Mouse (Mus musculus) hindbrain, embryonic 13.5 days (tissue): ENCODE results near the gene Hnrnpc. TPM values are rescaled to one million over a fixed set of nuclear protein-coding genes. Genes with fewer than 3 reads are reported as not detected.
"Not testable (repeated sequence)": the region's sequence is repeated elsewhere in the genome, so short reads cannot be mapped to it uniquely, and the experiment has no call there.

Experiments used
- ATAC-seq: fragments of 200-750 bp; cut with Nextera tagmentation; 2 replicates; pipeline ENCODE4 v1.8.0; 2017; ENCODE audit warnings: moderate TSS enrichment; ENCODE audit not compliant: low FRiP score
- H3K27ac ChIP-seq: fragments of 300-500 bp; sonication (generic); 2 replicates; pipeline ENCODE4 v1.5.1; 2015; ENCODE audit warnings: inconsistent platforms, mild to moderate bottlenecking, moderate library complexity
- H3K27me3 ChIP-seq: fragments of 300-500 bp; sonication (generic); 2 replicates; pipeline ENCODE4 v1.6.1; 2015; ENCODE audit warnings: mild to moderate bottlenecking, inconsistent platforms
- H3K36me3 ChIP-seq: fragments of 300-500 bp; sonication (generic); 2 replicates; pipeline ENCODE4 v1.6.1; 2015; ENCODE audit warnings: mild to moderate bottlenecking, inconsistent platforms
- H3K4me1 ChIP-seq: fragments of 300-500 bp; sonication (generic); replicated peaks from 2 replicates; pipeline ENCODE4 v1.6.1; 2015; ENCODE audit warnings: inconsistent platforms
- H3K4me2 ChIP-seq: fragments of 300-500 bp; sonication (generic); 2 replicates; pipeline ENCODE4 v1.6.1; 2015; ENCODE audit warnings: inconsistent platforms, mild to moderate bottlenecking, moderate library complexity
- H3K4me3 ChIP-seq: fragments of 300-500 bp; sonication (generic); 2 replicates; pipeline ENCODE4 v1.5.1; 2015; ENCODE audit warnings: mild to moderate bottlenecking, inconsistent platforms
- H3K9ac ChIP-seq: fragments of 300-500 bp; sonication (generic); 2 replicates; pipeline ENCODE4 v1.6.1; 2015; ENCODE audit warnings: mild to moderate bottlenecking, inconsistent platforms
- H3K9me3 ChIP-seq: fragments of 300-500 bp; sonication (generic); 2 replicates; pipeline ENCODE4 v1.6.1; 2016; ENCODE audit warnings: inconsistent platforms
- WGBS: fragments of 180-500 bp; shearing (Covaris S2); methylation state at CpG from one replicate; pipeline ENCODE4 v1.1.7; 2015; 5-methylcytosine and 5-hydroxymethylcytosine counted together
- polyA plus RNA-seq: library from polyadenylated mRNA; unstranded; fragments of >200 nt; fragmentation: Nextera tagmentation; extraction: Ambion mirVana; gene quantifications from 2 replicates; pipeline ENCODE4 v1.2.1, GENCODE M21; 2015

Gene Hnrnpc
- polyA plus RNA-seq, 1 experiment from 2014 or later, result 652 TPM

DNA sequence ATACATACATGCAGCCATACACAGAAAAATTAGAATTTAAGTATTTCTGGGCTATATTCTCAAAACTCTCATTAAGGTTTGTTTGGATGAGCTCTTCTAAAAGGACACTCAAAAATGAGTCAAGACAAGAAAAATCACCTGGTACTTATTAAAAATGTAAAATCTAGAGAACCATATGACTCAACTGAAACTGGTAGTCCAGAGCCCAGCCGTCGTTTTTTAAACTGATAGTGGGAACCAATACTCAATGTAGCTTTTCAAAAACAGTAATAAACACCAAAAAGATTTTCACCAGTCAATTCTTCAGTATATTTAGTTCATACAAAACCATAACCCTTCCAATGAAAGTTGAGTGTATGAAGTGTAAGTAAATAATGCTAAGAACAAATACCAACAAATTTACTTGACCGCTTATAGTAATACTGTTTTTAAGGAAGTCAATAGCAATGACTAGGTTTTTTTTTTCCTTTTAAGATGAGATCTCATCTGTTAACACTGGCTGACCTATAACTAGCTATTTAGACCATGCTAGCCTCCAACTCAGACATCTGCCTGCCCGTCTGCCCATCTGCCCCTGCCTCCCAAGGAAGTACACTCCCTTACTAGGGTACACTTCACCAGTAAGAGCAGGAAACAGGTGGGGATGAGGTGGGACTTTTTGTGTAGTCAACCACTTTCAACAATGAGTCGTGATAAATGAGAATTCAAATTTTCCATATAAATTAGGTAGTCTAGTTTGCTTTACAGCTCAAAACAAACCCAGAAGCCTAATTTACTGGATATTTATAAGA lies 3.5 kb downstream of the Hnrnpc start:
- no peaks in the 10 kb centered on the region for H3K9me3 ChIP-seq
- H3K27me3 ChIP-seq, result no peaks in the 10 kb centered on the region
- no peak overlapping the region for H3K27ac ChIP-seq
- 72% methylated on average over 5 of the region's 5 CpGs for WGBS
- ATAC-seq, result no peak
- H3K4me3 ChIP-seq, result peak overlapping the region; percentile 14; the same call in 1 of the 2 replicates
- peak overlapping the region; percentile 82 for H3K4me2 ChIP-seq
- peaks cover 43% of the 10 kb centered on the region for H3K4me1 ChIP-seq
- H3K36me3 ChIP-seq, result peaks cover 14% of the 10 kb centered on the region
- H3K9ac ChIP-seq, result no peak overlapping the region

DNA sequence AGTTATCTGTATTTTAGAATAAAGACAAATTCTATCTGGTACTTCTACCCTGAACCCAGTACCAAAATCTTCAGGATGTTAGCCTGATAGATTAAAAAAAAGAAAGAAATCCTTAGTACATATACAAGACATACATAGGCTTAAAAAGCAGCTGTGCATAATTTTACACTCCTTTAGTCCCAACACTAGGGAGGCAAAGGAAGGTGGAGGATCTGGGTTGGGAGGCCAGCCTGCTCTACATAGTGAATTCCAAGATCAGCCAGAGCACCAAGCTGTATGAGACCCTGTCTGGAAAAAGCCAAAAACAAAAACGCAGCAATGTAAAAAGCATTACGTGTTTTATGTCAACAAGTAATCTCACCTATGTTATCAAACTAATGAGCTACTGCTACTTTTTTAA lies 4.3 kb downstream of the Hnrnpc start:
- WGBS, result 89% methylated on average over 2 of the region's 2 CpGs
- Histone ChIP-seq H3K4me2 (peak overlapping the region; percentile 31), H3K36me3 (peaks cover 17% of the 10 kb centered on the region), H3K9ac (no peak overlapping the region), H3K27me3 (no peaks in the 10 kb centered on the region), H3K4me1 (peaks cover 40% of the 10 kb centered on the region), H3K27ac (no peak overlapping the region), H3K9me3 (no peaks in the 10 kb centered on the region), H3K4me3 (no peak overlapping the region)
- ATAC-seq, result no peak

GRCm38 (mm10) chr14:52098387-52098786 lies 5.4 kb downstream of the Hnrnpc start:
- not testable (repeated sequence) for ATAC-seq, H3K27me3 ChIP-seq, H3K4me3 ChIP-seq, H3K9me3 ChIP-seq, H3K9ac ChIP-seq, H3K27ac ChIP-seq, H3K4me2 ChIP-seq
- Histone ChIP-seq H3K4me1 (peaks cover 40% of the 10 kb centered on the region), H3K36me3 (peaks cover 20% of the 10 kb centered on the region)
- 86% methylated on average over 3 of the region's 3 CpGs for WGBS

DNA sequence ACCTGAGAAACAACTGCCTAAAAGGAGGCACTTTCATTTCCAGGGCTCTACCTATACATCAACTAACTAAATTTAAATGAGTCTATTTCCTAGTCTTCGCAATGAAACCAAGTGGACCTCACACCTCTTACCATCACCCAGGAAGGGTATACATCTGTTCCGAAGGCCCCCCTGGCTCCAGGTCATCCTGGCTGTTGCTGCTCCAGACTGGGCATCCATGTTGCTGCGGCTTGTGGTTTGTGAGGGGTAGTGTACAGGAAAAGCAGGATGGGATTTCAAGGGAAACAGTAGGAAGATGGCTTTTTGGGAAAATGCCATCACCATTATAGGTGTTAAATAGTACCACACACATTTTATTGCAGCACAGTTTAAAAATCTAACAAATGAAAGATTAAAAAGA lies 6.6 kb downstream of the Hnrnpc start:
- WGBS, result 98% methylated on average over 3 of the region's 3 CpGs
- H3K4me3 ChIP-seq, H3K9ac ChIP-seq, ATAC-seq, H3K27ac ChIP-seq, H3K9me3 ChIP-seq, H3K27me3 ChIP-seq, H3K4me2 ChIP-seq: not testable (repeated sequence)
- H3K4me1 ChIP-seq, result peaks cover 33% of the 10 kb centered on the region
- peaks cover 27% of the 10 kb centered on the region for H3K36me3 ChIP-seq

DNA sequence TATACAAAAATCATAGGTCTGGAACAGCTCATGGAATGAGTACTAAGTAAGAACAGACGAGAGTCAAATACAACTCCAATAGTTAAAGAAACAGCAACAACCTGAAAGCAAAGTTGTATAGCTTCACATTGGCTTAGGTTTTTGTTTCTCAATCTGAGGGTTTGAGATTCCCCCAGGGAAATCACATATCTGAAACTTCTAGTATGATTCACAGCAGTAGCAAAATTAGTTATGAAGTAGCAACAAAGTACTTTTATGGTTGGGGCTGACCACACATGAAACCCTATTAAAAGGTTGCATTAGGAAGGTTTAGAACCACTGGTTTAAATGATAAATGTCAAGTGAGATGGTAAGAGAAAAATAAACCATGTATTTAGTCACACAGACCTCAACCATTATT lies 9.3 kb downstream of the Hnrnpc start:
- no peak overlapping the region for H3K4me2 ChIP-seq
- no peak for ATAC-seq
- H3K4me3 ChIP-seq, result no peak overlapping the region
- no peak overlapping the region for H3K9ac ChIP-seq
- 89% methylated on average over 1 of the region's 1 CpGs for WGBS
- H3K9me3 ChIP-seq, result no peaks in the 10 kb centered on the region
- H3K27me3 ChIP-seq, result no peaks in the 10 kb centered on the region
- H3K27ac ChIP-seq, result no peak overlapping the region
- peaks cover 40% of the 10 kb centered on the region for H3K36me3 ChIP-seq
- peaks cover 8% of the 10 kb centered on the region for H3K4me1 ChIP-seq

GRCm38 (mm10) chr14:52083083-52083482 lies 20.7 kb downstream of the Hnrnpc start:
- H3K4me1 ChIP-seq, result no peaks in the 10 kb centered on the region
- ATAC-seq, result no peak
- no peak overlapping the region for H3K27ac ChIP-seq
- H3K4me2 ChIP-seq, result no peak overlapping the region
- H3K27me3 ChIP-seq, result no peaks in the 10 kb centered on the region
- no peaks in the 10 kb centered on the region for H3K9me3 ChIP-seq
- peaks cover 53% of the 10 kb centered on the region for H3K36me3 ChIP-seq
- H3K4me3 ChIP-seq, result no peak overlapping the region
- H3K9ac ChIP-seq, result no peak overlapping the region

DNA sequence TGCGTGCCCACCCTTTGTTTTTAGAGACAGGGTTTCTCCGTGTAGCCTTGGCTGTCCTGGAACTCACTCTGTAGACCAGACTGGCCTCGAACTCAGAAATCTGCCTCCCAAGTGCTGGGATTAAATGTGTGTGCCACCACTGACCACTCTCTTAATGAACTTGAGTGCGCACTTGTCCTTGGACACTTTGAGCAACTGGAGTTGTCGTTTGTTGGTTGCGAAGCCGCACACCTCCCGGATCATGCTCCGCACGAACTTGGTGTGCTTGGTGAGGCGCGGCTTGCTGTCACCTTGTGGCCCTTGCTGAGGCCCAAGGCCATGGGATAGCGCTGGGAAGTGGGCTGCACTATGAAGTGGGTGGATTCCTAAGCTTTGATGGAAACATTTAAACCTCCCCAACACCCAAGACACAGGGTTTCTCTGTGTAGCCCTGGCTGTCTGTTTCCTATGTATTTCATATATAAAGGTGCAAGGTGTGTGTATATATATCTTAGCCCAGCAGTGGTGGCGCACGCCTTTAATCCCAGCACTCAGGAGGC lies 32.2 kb downstream of the Hnrnpc start:
- no peaks in the 10 kb centered on the region for H3K9me3 ChIP-seq
- H3K36me3 ChIP-seq, result peaks cover 57% of the 10 kb centered on the region
- WGBS, result 93% methylated on average over 15 of the region's 15 CpGs
- no peak overlapping the region for H3K27ac ChIP-seq
- no peak overlapping the region for H3K9ac ChIP-seq
- no peaks in the 10 kb centered on the region for H3K27me3 ChIP-seq
- no peak overlapping the region for H3K4me3 ChIP-seq
- H3K4me1 ChIP-seq, result no peaks in the 10 kb centered on the region
- no peak for ATAC-seq
- no peak overlapping the region for H3K4me2 ChIP-seq

GRCm38 (mm10) chr14:52066135-52066534 lies 37.7 kb downstream of the Hnrnpc start:
- WGBS, result 58% methylated on average over 4 of the region's 4 CpGs
- no peak overlapping the region for H3K27ac ChIP-seq
- H3K4me1 ChIP-seq, result no peaks in the 10 kb centered on the region
- no peak for ATAC-seq
- H3K9me3 ChIP-seq, result no peaks in the 10 kb centered on the region
- no peak overlapping the region for H3K4me2 ChIP-seq
- H3K4me3 ChIP-seq, result no peak overlapping the region
- H3K27me3 ChIP-seq, result no peaks in the 10 kb centered on the region
- no peak overlapping the region for H3K9ac ChIP-seq
- peaks cover 7% of the 10 kb centered on the region for H3K36me3 ChIP-seq

- Histone ChIP-seq H3K36me3 (no peaks in the 10 kb centered on the region), H3K9me3 (no peaks in the 10 kb centered on the region), H3K4me2 (no peak overlapping the region), H3K27ac (no peak overlapping the region), H3K4me1 (no peaks in the 10 kb centered on the region), H3K27me3 (no peaks in the 10 kb centered on the region), H3K4me3 (no peak overlapping the region), H3K9ac (no peak overlapping the region)
- ATAC-seq, result no peak
- 89% methylated on average over 8 of the region's 8 CpGs for WGBS
Observed at GRCm38 (mm10) chr14:52061798-52062197, 42.0 kb downstream of the Hnrnpc start.

- Histone ChIP-seq H3K27me3 (no peaks in the 10 kb centered on the region), H3K27ac (no peak overlapping the region), H3K9ac (no peak overlapping the region), H3K4me2 (no peak overlapping the region), H3K36me3 (no peaks in the 10 kb centered on the region), H3K4me3 (no peak overlapping the region), H3K9me3 (no peaks in the 10 kb centered on the region), H3K4me1 (no peaks in the 10 kb centered on the region)
- WGBS, result 91% methylated on average over 1 of the region's 1 CpGs
- ATAC-seq, result no peak
Observed at GRCm38 (mm10) chr14:52060800-52061199, 43.0 kb downstream of the Hnrnpc start.

GRCm38 (mm10) chr14:52059982-52060381 lies 43.8 kb downstream of the Hnrnpc start:
- Histone ChIP-seq H3K9ac (no peak overlapping the region), H3K36me3 (no peaks in the 10 kb centered on the region), H3K27ac (no peak overlapping the region), H3K4me1 (no peaks in the 10 kb centered on the region), H3K27me3 (no peaks in the 10 kb centered on the region), H3K4me3 (no peak overlapping the region), H3K9me3 (no peaks in the 10 kb centered on the region), H3K4me2 (no peak overlapping the region)
- WGBS, result 65% methylated on average over 4 of the region's 4 CpGs
- ATAC-seq, result no peak

- H3K27me3 ChIP-seq, H3K27ac ChIP-seq, H3K9ac ChIP-seq, H3K9me3 ChIP-seq, ATAC-seq, H3K36me3 ChIP-seq, H3K4me2 ChIP-seq, H3K4me1 ChIP-seq, H3K4me3 ChIP-seq: not testable (repeated sequence)
- WGBS, result 90% methylated on average over 3 of the region's 3 CpGs
Observed at GRCm38 (mm10) chr14:52052720-52053119, 51.1 kb downstream of the Hnrnpc start.

- Histone ChIP-seq H3K9me3 (no peaks in the 10 kb centered on the region), H3K9ac (no peak overlapping the region), H3K4me2 (no peak overlapping the region), H3K36me3 (no peaks in the 10 kb centered on the region), H3K27me3 (no peaks in the 10 kb centered on the region), H3K27ac (no peak overlapping the region), H3K4me3 (no peak overlapping the region), H3K4me1 (peaks cover 17% of the 10 kb centered on the region; the same call in 1 of the 2 replicates)
- 0 out of 2 replicates have a peak, but pooled peaks have one; percentile 21 for ATAC-seq
- 40% methylated on average over 9 of the region's 9 CpGs for WGBS
Observed at GRCm38 (mm10) chr14:52045966-52046565, 57.8 kb downstream of the Hnrnpc start.
